Mouse (Mus musculus) cortical plate, adult 2 months (tissue): ENCODE results near the gene Cog7.

Source experiments
- CTCF ChIP-seq: fragments of 200-500 bp; IDR thresholded peaks from 2 replicates; pipeline ENCODE4 v1.5.1; 2011; ENCODE audit warnings: mild to moderate bottlenecking, control low read depth, low read length; ENCODE audit not compliant: insufficient read depth; ENCODE audit errors: extremely low read depth
- POLR2A ChIP-seq: fragments of 200-500 bp; IDR thresholded peaks from 2 replicates; pipeline ENCODE4 v1.6.1; 2011; ENCODE audit warnings: mild to moderate bottlenecking, low read length, control low read depth; ENCODE audit not compliant: insufficient read depth; ENCODE audit errors: extremely low read depth

- TF ChIP-seq CTCF (no peak), POLR2A (no peak)
Measured at GRCm38 (mm10) chr7:121873998-121874397, 107.5 kb downstream of the Cog7 start.
